Mouse (Mus musculus): ENCODE data around the gene Jak1.

The Jak1 gene

DNA sequence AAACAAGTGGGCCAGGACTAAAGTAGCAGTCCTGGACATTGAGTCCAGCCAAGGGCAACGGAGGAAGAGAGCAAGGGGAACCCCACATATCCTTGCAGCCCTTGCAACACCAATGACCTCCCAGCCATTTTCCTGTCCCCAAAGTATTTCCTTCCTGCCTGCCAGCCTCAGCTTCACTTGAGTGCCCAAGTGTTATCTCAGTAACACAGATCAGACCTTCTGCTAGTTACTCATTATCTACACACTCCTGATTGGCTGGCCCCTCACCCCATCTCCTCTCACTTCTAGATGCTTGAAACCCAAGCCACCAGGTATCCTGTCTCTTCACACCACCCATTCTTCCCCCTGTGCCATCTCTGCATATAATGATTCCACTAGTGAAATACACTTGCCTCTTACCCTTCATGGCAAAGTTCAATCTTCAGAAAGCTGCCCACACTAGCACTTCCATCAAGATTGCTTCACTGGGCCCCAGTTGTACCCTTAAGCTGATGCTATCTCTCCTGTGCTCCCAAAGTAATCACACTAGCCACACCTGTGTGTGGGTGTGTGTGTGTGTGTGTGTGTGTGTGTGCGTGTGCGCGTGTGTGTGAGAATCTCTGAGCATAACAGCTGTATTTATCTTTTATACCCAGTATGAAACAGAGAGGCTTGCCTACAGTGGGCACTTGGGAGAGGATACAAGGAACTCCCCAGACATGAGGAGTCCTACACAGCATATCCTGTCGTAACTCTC is 72.7 kb downstream of the Jak1 start:
- no peak for DNase-seq (ENCODE audit: low read depth, low spot score)

DNA sequence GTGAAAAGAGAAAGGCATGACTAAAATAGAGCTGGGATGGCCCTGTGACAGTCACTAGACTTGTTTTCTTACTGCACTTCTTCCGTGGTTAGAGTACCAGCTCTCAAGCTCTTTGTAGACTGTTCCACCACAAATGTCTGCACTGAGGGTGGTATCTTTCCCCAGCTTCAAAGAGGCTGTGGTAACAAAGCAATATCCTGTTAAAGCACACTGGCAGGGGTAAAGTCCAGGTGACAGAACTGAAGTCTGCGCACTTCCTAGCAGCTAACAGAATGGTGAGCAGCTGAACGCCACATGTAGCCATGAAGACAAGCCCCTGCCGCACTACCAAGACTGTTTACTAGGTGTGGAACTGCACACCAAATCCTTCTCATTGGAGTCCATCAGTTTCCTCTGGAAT is 77.7 kb downstream of the Jak1 start:
- no peak for DNase-seq (ENCODE audit: low read depth, low spot score)

- DNase-seq (ENCODE audit: low read depth, low spot score), result no peak
These were observed 78.5 kb downstream of the Jak1 start for GRCm38 (mm10) chr4:101186591-101186990.

- no peak for DNase-seq (ENCODE audit: low read depth, low spot score)
These were observed 79.9 kb downstream of the Jak1 start for GRCm38 (mm10) chr4:101185216-101185615.

DNA sequence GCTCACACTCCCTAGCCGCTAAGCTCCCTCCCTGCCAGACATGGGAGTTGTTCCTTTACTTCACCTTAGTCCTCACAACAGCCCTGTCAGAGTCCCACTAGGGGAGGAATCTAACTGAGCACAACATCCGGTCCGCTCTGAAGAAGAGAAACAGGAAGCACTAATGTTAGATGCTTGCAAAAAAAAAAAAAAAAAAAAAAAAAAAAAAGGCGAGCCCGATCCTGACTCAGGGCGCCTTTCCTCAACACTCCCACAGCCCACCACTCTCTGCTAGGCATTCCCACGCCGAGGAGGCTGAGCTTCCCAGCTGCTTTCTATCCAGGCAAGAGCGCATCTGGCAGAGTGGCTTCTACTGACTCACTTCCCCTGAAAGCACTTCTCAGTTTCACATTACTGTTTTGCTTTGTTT is 82.5 kb downstream of the Jak1 start:
- no peak for DNase-seq (ENCODE audit: low read depth, low spot score)

DNA sequence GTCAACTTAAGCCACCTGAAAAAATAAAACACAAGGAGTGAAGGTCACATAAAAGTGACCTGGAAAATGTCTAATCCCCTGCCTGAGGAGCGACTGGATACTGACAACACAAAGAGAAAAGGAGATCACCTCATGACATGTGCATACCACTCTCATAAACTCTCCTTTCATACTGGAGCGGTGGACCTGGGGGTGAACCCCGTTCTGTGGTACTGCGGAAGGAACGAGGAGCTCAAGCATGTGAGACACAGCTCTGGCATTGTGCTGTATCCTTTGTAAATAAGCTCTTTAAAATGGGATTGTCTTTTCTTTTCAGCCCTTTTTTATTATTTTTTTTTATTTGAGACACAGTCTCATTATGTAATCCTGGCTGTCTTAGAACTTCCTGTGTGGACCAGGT is 84.4 kb downstream of the Jak1 start:
- no peak for DNase-seq (ENCODE audit: low read depth, low spot score)

GRCm38 (mm10) chr4:101179836-101180235 is 85.2 kb downstream of the Jak1 start:
- DNase-seq (ENCODE audit: low read depth, low spot score), result no peak

GRCm38 (mm10) chr4:101179076-101179475 is 86.0 kb downstream of the Jak1 start:
- DNase-seq (ENCODE audit: low read depth, low spot score), result no peak

GRCm38 (mm10) chr4:101177796-101178195 is 87.3 kb downstream of the Jak1 start:
- DNase-seq (ENCODE audit: low read depth, low spot score), result no peak

DNA sequence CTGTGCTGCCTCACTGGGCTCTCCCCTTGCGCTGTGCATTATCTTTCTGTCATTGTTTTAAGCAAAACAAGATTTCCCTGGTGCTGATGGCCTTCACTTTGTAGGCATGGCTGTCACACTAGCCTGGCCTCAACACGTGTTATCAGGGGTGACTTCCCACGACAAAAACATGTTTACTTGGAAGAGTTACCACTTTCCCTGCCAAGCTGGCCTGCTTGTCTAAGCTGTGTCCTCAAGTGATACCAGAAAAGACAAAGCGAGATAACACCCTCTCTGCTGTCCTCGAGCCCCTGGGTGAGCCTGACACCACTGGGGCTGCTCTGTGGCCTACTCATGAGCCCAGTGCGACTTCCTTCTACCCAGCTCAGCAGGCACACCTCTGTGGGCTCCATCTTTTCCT is 89.0 kb downstream of the Jak1 start:
- no peak for DNase-seq (ENCODE audit: low read depth, low spot score)

GRCm38 (mm10) chr4:101174916-101175625 is 90.0 kb downstream of the Jak1 start:
- DNase-seq (ENCODE audit: low read depth, low spot score), result no peak

- no peak for DNase-seq (ENCODE audit: low read depth, low spot score)
These were observed 92.3 kb downstream of the Jak1 start for GRCm38 (mm10) chr4:101172738-101173137.

DNA sequence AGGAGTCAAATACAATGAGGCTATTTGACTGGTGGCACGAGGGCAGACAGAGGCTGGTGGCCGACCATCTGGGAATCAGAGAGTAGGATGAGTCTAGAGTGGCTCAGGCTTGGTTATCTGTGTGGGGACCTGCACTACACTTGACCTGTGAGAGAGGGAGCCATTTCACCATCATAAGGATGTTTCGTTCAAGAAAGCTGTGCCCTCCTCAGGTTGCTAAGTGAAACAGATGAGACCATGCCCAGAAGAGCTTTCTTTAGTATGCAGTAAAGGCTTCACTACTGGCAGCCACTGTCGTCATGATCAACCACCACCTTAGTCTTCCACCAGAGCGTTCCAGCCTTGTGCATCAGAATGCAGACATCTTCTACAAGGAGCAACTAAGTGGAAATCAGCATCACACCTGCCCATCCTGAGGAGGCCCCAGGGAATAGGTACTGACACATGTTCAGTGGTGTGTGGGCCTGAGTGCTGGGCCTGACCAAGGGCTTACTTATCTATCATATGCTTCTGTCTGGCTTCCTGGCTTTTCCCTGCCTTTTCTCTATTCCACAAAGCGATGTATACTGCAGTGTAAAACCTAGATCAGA is 96.8 kb downstream of the Jak1 start:
- no peak for DNase-seq (ENCODE audit: low read depth, low spot score)

DNA sequence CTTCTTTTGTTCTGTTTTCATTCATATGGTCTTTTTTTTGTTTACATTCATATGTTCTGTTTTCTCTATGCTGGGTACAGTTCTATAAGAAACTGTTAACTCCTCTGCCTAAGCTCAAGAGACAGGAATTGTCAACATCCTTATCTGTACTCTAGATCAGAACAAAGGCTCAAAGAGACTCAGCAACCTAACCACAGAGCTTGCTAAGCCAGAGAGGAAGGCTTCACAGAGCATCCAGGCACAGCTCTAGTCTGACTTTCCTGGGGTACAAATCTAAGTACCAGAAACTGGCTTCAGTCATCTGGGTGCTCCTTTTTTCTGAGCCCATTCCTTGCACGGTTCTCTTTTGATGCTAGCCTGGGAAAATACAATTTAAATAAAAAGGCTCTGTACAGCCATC is 97.3 kb downstream of the Jak1 start:
- no peak for DNase-seq (ENCODE audit: low read depth, low spot score)

DNA sequence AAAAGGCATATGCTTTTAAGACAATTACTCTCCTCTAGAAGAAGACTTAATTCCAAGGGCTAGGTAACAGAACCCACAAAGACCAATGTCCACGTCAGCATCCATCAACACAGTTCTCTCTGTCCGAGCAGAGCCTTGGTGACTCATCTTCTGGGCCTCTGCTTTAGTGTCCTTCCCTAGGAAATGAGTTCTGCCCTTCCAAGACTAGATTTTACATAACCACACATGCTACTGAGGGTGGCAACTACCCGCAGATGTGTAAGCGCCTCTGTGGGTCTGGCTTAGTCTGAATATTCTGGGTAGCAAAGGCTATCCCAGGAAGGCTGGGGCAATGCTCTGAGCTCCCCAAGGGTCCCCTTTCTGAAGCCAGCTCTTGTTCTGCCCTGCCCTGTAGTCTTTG is 99.3 kb downstream of the Jak1 start:
- DNase-seq (ENCODE audit: low read depth, low spot score), result no peak

GRCm38 (mm10) chr4:101164673-101165072 is 100.4 kb downstream of the Jak1 start:
- no peak for DNase-seq (ENCODE audit: low read depth, low spot score)

GRCm38 (mm10) chr4:101164189-101164588 is 100.9 kb downstream of the Jak1 start:
- no peak for DNase-seq (ENCODE audit: low read depth, low spot score)

DNA sequence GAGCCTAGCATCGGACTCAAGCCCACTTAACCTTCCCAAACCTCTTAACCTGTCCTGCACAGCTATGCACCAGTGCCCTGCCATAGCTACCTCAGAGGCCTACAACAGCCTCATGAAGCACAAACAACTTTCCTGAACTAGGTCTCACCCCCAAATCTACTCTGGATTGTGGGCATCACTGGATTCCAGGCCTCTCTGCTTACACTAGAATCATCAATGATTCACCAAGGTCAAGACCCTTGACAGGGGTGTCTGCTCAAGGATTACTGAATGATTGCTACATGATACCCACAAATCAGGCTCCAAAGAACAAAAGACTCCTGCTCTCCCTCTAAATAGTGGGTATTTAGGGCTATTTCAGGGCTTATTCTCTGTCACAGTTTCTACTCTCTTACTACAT is 104.3 kb downstream of the Jak1 start:
- DNase-seq (ENCODE audit: low read depth, low spot score), result no peak

GRCm38 (mm10) chr4:101159191-101159764 is 105.8 kb downstream of the Jak1 start:
- DNase-seq (ENCODE audit: low read depth, low spot score), result no peak

- peak; percentile 70 for DNase-seq (ENCODE audit: low read depth, low spot score)
These were observed 106.8 kb downstream of the Jak1 start for GRCm38 (mm10) chr4:101158282-101158681.

GRCm38 (mm10) chr4:101157476-101157875 is 107.6 kb downstream of the Jak1 start:
- DNase-seq (ENCODE audit: low read depth, low spot score), result no peak

GRCm38 (mm10) chr4:101155541-101155940 is 109.5 kb downstream of the Jak1 start:
- no peak for DNase-seq (ENCODE audit: low read depth, low spot score)
